Mouse (Mus musculus) erythroblast, embryonic 14.5 days (primary cell): ENCODE results near the gene Atg7. TPM values are rescaled to one million over a fixed set of nuclear protein-coding genes. Genes with fewer than 3 reads are reported as not detected.
"Not testable (repeated sequence)": the region's sequence is repeated elsewhere in the genome, so short reads cannot be mapped to it uniquely, and the experiment has no call there.

ENCODE experiments used
- H3K27me3 ChIP-seq: 2 replicates; pipeline ENCODE4 v1.6.1; 2012; ENCODE audit warnings: inconsistent platforms; ENCODE audit not compliant: control insufficient read depth
- H3K36me3 ChIP-seq: 2 replicates; pipeline ENCODE4 v1.6.1; 2012; ENCODE audit warnings: mild to moderate bottlenecking, inconsistent platforms; ENCODE audit not compliant: control insufficient read depth
- H3K4me1 ChIP-seq: 2 replicates; pipeline ENCODE4 v1.6.1; 2012; ENCODE audit warnings: inconsistent platforms; ENCODE audit not compliant: control insufficient read depth
- H3K4me3 ChIP-seq: replicated peaks from 2 replicates; pipeline ENCODE3; 2012; ENCODE audit warnings: moderate library complexity, mild to moderate bottlenecking, inconsistent platforms
- H3K9me3 ChIP-seq: 2 replicates; pipeline ENCODE4 v1.6.1; 2012; ENCODE audit warnings: low read length, inconsistent platforms, mixed read lengths; ENCODE audit not compliant: control insufficient read depth
- GATA1 ChIP-seq: IDR thresholded peaks from 2 replicates; pipeline ENCODE4 v1.6.1; 2012; ENCODE audit warnings: low read length, inconsistent platforms, mixed read lengths
- TAL1 ChIP-seq: IDR thresholded peaks from 3 replicates; pipeline ENCODE4 v1.6.1; 2012; ENCODE audit warnings: low read length, inconsistent platforms, mixed read lengths
- polyA plus RNA-seq: library from polyadenylated mRNA; stranded (reverse); fragments of >175 nt; gene quantifications from 2 replicates; pipeline ENCODE4 v1.2.3, GENCODE M21; 2012

Gene Atg7
- polyA plus RNA-seq, 1 experiment, result 6.0 TPM

DNA sequence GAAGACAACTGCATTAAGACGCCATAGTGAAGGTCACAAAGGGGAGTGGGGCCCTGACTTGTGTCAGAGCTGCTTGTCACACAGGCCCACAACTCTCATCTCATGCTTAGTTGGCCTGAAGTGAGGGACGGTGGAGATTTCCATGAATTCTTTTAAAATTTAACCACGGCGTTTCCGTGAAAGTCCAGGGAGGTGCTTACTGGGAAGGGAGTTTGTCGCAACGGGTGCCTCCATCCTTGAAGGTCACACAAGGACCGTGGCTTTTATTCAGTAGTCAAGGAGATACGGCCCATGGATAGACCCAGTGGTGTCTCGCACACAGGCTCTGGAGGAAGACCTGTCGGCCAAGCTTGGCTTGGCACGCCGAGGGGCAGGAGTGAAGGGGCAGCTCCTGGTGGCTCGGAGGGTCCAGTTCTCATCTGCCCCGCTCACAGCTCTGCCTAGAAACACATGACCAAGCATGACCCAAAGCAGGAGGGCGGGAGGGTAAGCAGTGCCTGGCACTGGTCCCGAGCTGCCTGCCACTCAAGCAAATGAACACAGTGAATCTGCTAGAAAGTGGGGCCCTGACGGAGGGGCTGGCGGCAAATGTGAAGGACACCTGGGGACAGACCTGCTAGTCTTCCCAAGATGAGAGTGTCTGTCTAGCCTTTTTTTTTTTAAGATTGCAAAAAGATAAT lies 236.1 kb downstream of the Atg7 start:
- TF ChIP-seq GATA1, result no peak
- no peak for TF ChIP-seq TAL1
- peaks cover 80% of the 10 kb centered on the region for H3K4me1 ChIP-seq
- H3K27me3 ChIP-seq, result no peaks in the 10 kb centered on the region
- no peaks in the 10 kb centered on the region for H3K9me3 ChIP-seq
- H3K36me3 ChIP-seq, result no peaks in the 10 kb centered on the region; the same call in 1 of the 2 replicates
- H3K4me3 ChIP-seq, result no peak overlapping the region

GRCm38 (mm10) chr6:114880798-114881197 lies 237.9 kb downstream of the Atg7 start:
- H3K36me3 ChIP-seq, result peaks cover 5% of the 10 kb centered on the region
- TF ChIP-seq GATA1, result no peak
- TF ChIP-seq TAL1, result no peak

GRCm38 (mm10) chr6:114882212-114882611 lies 239.3 kb downstream of the Atg7 start:
- Histone ChIP-seq H3K4me1 (peaks cover 65% of the 10 kb centered on the region), H3K4me3 (no peak overlapping the region), H3K36me3 (peaks cover 8% of the 10 kb centered on the region), H3K27me3 (no peaks in the 10 kb centered on the region), H3K9me3 (no peaks in the 10 kb centered on the region)
- TF ChIP-seq TAL1, result no peak
- TF ChIP-seq GATA1, result no peak

More at GRCm38 (mm10) chr6:114880798-114881197, 237.9 kb downstream of the Atg7 start:
- Histone ChIP-seq H3K9me3 (no peaks in the 10 kb centered on the region), H3K27me3 (no peaks in the 10 kb centered on the region), H3K4me1 (peaks cover 67% of the 10 kb centered on the region), H3K4me3 (no peak overlapping the region)

GRCm38 (mm10) chr6:114882675-114883074 lies 239.8 kb downstream of the Atg7 start:
- Histone ChIP-seq H3K4me1 (peaks cover 65% of the 10 kb centered on the region), H3K4me3 (no peak overlapping the region), H3K36me3 (peaks cover 8% of the 10 kb centered on the region)

GRCm38 (mm10) chr6:114883261-114883740 lies 240.4 kb downstream of the Atg7 start:
- no peaks in the 10 kb centered on the region for H3K27me3 ChIP-seq
- TF ChIP-seq GATA1, result no peak
- H3K9me3 ChIP-seq, result no peaks in the 10 kb centered on the region
- H3K36me3 ChIP-seq, result peaks cover 8% of the 10 kb centered on the region
- H3K4me3 ChIP-seq, result no peak overlapping the region
- peaks cover 61% of the 10 kb centered on the region for H3K4me1 ChIP-seq

More at GRCm38 (mm10) chr6:114882675-114883074, 239.8 kb downstream of the Atg7 start:
- H3K9me3 ChIP-seq, result no peaks in the 10 kb centered on the region
- H3K27me3 ChIP-seq, result no peaks in the 10 kb centered on the region
- no peak for TF ChIP-seq GATA1
- TF ChIP-seq TAL1, result no peak

DNA sequence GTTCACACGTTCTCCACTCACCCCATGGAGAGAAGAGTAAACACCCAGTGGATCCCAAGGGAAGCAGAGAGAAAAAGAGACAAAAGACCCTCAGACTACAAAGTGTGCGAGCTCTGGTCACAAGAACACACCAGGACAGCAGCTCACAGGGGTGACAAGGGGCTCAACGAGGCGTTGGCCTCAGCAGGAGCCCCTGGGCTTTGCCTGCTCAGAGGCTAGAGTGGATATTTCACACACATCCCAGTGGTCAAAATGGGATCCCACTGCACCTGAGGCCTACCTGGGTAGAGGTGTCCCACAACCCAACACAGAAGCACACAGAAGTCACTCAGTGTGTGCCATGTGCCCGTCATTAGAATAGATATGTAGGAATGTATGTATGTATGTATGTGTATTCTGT lies 242.2 kb downstream of the Atg7 start:
- Histone ChIP-seq H3K36me3 (peaks cover 16% of the 10 kb centered on the region), H3K4me1 (peaks cover 49% of the 10 kb centered on the region), H3K4me3 (no peak overlapping the region), H3K9me3 (no peaks in the 10 kb centered on the region), H3K27me3 (no peaks in the 10 kb centered on the region)
- TF ChIP-seq GATA1, result no peak
- no peak for TF ChIP-seq TAL1

DNA sequence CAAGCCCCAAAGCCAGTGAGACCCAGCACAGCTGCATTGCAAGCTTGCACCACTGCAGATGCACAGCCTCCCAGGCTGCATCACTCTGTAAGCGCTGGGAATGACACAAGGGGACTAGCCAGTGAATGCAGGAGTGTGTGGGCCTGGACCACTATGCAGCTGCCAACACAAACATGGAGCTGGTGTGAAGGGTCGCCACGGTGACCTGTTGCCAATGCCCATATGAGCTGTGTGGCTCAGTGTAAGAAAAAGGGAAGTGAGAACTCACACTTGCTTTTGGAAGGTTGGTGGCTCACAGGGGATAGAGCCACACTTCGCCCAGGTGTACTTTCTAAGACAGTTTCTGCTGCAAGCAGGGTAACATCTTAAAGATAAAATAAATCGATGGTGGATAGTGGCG lies 243.1 kb downstream of the Atg7 start:
- Histone ChIP-seq H3K4me3 (no peak overlapping the region), H3K4me1 (peaks cover 46% of the 10 kb centered on the region), H3K27me3 (no peaks in the 10 kb centered on the region), H3K36me3 (peaks cover 16% of the 10 kb centered on the region), H3K9me3 (no peaks in the 10 kb centered on the region)
- TF ChIP-seq TAL1 (no peak), GATA1 (no peak)

- Histone ChIP-seq H3K9me3 (no peaks in the 10 kb centered on the region), H3K36me3 (peaks cover 16% of the 10 kb centered on the region)
Measured at GRCm38 (mm10) chr6:114886504-114887361, 243.8 kb downstream of the Atg7 start.

GRCm38 (mm10) chr6:114888922-114889321 lies 246.0 kb downstream of the Atg7 start:
- Histone ChIP-seq H3K27me3 (no peaks in the 10 kb centered on the region), H3K9me3 (no peaks in the 10 kb centered on the region), H3K36me3 (peaks cover 16% of the 10 kb centered on the region), H3K4me3 (no peak overlapping the region), H3K4me1 (peaks cover 41% of the 10 kb centered on the region)
- TF ChIP-seq GATA1 (no peak), TAL1 (no peak)

More at GRCm38 (mm10) chr6:114886504-114887361, 243.8 kb downstream of the Atg7 start:
- H3K4me3 ChIP-seq, result no peak overlapping the region
- peaks cover 44% of the 10 kb centered on the region for H3K4me1 ChIP-seq
- no peak for TF ChIP-seq GATA1
- TF ChIP-seq TAL1, result no peak
- no peaks in the 10 kb centered on the region for H3K27me3 ChIP-seq

GRCm38 (mm10) chr6:114889971-114890370 lies 247.1 kb downstream of the Atg7 start:
- Histone ChIP-seq H3K4me1 (peaks cover 45% of the 10 kb centered on the region), H3K36me3 (peaks cover 17% of the 10 kb centered on the region)
- H3K4me3 ChIP-seq, H3K27me3 ChIP-seq, H3K9me3 ChIP-seq: not testable (repeated sequence)
